Mouse (Mus musculus): ENCODE measurements around the gene Usp17la.
"Not testable (repeated sequence)": the region's sequence is repeated elsewhere in the genome, so short reads cannot be mapped to it uniquely, and the experiment has no call there.

Usp17la gene

GRCm38 (mm10) chr7:104856709-104857108 lies at the start of gene Usp17la:
Usp17la (plus strand) TSS chr7:104857009.
- not testable (repeated sequence) for DNase-seq (ENCODE audit: low spot score)

- DNase-seq (ENCODE audit: low spot score), result not testable (repeated sequence)
These were observed 46.5 kb upstream of the Usp17la start for GRCm38 (mm10) chr7:104810335-104810734.

- DNase-seq (ENCODE audit: low spot score), result no peak
These were observed 14.3 kb upstream of the Usp17la start, which contains the start of gene Usp17lb for GRCm38 (mm10) chr7:104842503-104842902. Usp17lb (minus strand) TSS chr7:104842603.

- no peak for DNase-seq (ENCODE audit: low spot score)
These were observed 13.0 kb upstream of the Usp17la start for GRCm38 (mm10) chr7:104843731-104844287.

- not testable (repeated sequence) for DNase-seq (ENCODE audit: low spot score)
These were observed 5.3 kb upstream of the Usp17la start for GRCm38 (mm10) chr7:104851546-104851945.

GRCm38 (mm10) chr7:104855248-104855750 lies 1.5 kb upstream of the Usp17la start:
- DNase-seq (ENCODE audit: low spot score), result no peak

GRCm38 (mm10) chr7:104857683-104858082 lies 874 bp downstream of the Usp17la start:
- DNase-seq (ENCODE audit: low spot score), result no peak

GRCm38 (mm10) chr7:104861381-104861780 lies 4.6 kb downstream of the Usp17la start:
- DNase-seq (ENCODE audit: low spot score), result no peak

- no peak for DNase-seq (ENCODE audit: low spot score)
These were observed 20.9 kb downstream of the Usp17la start, which contains the start of gene Olfr665 for GRCm38 (mm10) chr7:104877731-104878130. Olfr665 (plus strand) TSS chr7:104878031.

GRCm38 (mm10) chr7:104895852-104896251 lies 39.0 kb downstream of the Usp17la start, which contains the start of gene Olfr666:
Olfr666 (minus strand) TSS chr7:104895952.
- no peak for DNase-seq (ENCODE audit: low spot score)
